Mouse (Mus musculus) brain, embryonic 14.5 days (tissue): ENCODE measurements around the gene Hdgfl2.
A peak's percentile ranks its signal among the peaks of the same experiment; 100 is the strongest.

Experiments used
- CTCF ChIP-seq: fragments of 200-500 bp; IDR thresholded peaks from 2 replicates; pipeline ENCODE4 v1.5.1; 2012; ENCODE audit warnings: inconsistent platforms, mild to moderate bottlenecking, moderate library complexity, borderline replicate concordance; ENCODE audit not compliant: insufficient read depth, insufficient read length; ENCODE audit errors: extremely low read depth
- POLR2A ChIP-seq: fragments of 200-500 bp; IDR thresholded peaks from 2 replicates; pipeline ENCODE4 v1.6.1; 2012; ENCODE audit warnings: mild to moderate bottlenecking, inconsistent platforms, borderline replicate concordance; ENCODE audit not compliant: poor library complexity, insufficient read depth, insufficient read length, severe bottlenecking; ENCODE audit errors: extremely low read depth

DNA sequence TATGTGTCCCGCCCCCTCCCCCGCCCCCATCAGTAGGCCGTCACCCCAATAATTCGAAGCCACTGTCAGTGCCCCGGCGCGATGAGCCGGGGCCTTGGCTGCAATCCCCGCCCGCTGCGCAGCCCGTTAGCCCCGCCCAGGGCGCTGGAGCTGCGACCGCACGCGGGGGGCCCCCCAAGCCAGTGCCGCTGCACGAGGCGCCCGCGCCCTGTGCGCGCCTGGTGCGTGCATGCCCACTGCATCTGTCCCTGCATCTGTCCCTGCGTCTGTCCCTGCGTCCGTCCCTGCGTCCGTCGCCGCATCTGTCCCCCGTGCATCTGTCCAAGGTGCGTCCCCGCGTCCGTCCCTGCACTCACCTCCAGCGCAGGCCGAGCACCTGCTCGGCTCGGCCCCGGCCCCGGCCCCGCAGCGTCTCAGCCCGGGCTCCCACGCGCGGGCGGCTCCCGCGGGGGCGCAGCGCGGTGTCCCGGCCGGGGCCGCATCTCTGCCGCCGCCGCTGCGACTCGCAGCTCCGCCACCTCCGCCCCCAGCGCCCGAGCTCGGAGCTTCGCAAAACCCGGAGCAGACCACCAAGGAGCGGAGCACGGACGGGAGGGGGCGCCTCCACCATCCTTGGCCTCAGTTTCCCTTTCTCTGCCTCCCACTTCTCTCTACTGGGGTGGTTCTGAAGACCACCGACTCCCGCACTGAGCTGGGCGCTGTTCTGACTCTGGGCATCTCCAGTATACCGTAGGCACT, 60.6 kb downstream of the Hdgfl2 start, which contains the start of gene Sema6b:
- TF ChIP-seq POLR2A = peak; percentile 50; the same call in 1 of the 2 replicates
- TF ChIP-seq CTCF = no peak
